In genomic region chr2:72982110-72982785, GRCm38 (mm10) we compare ENCODE assay signal across 30 mouse cellular contexts. TPM values are rescaled to one million over a fixed set of nuclear protein-coding genes. Genes with fewer than 3 reads are reported as not detected.
DNase-seq lines count a peak whose midpoint lies in the region; ATAC-seq and TF ChIP-seq lines count a peak whose summit lies in the region.
"Had no signal": no experiment of that assay in that cellular context is flagged by ENCODE, and none has a peak within 500 bp of the region (broad histone marks: within the 10 kb centered on the region; RNA-seq: fewer than 3 reads in every experiment).

No protein-coding gene starts in this region.

- H3K4me2 ChIP-seq in liver, embryonic 14.5 days (ENCODE audit: low read depth) = peak overlapping the region; percentile 83

- peaks cover 9 to 18% of the 10 kb centered on the region in 2 experiments for H3K4me1 ChIP-seq in ES-E14 (ENCODE audit: control insufficient read depth in 2 of 2, insufficient read depth in 2 of 2, low read length in 2 of 2, poor library complexity in 1 of 2)
- peaks cover 5 to 7% of the 10 kb centered on the region in 2 experiments for H3K4me1 ChIP-seq in liver, embryonic 14.5 days (replicated peaks; ENCODE audit: control insufficient read depth in 2 of 2, insufficient read depth in 2 of 2, low read length in 1 of 2)

- H3K9me3 ChIP-seq in ES-E14 (ENCODE audit: control insufficient read depth, insufficient read depth, low read depth, low read length) = no peaks in the 10 kb centered on the region
- no peaks in the 10 kb centered on the region for H3K9me3 ChIP-seq in liver, embryonic 14.5 days (ENCODE audit: control insufficient read depth, low read length)
- H3K9me3 ChIP-seq: forebrain, embryonic 13.5 days; heart, embryonic 10.5 days; hindbrain, embryonic 12.5 days; limb, embryonic 13.5 days; midbrain, embryonic 12.5 days; neural tube, embryonic 12.5 days had no signal

- DNase-seq in cerebellum, adult 9-10 months = peak; percentile 29
- no peak for DNase-seq in cerebellum, postnatal 25 days
- DNase-seq in 3134 (ENCODE audit: extremely low read depth, insufficient read length, low spot score) (peak; percentile 43), ES-E14 (ENCODE audit: low read depth, low spot score) (no peak)
- no peak for DNase-seq in liver, embryonic 14.5 days (ENCODE audit: low read depth in 3 of 3, low spot score in 3 of 3)
- no peak for DNase-seq in spleen, adult 12 weeks (ENCODE audit: low spot score)
- DNase-seq in urinary bladder, postnatal 25 days (ENCODE audit: low spot score) = no peak
- DNase-seq in thymus, adult 18-20 months = no peak
- DNase-seq: B cell, adult 2 months; cerebellum, adult 8-10 months; gastrocnemius, postnatal 36 days; kidney, adult 8-10 months; kidney, postnatal 25 days; right cerebral cortex, adult 18-20 months; thymus, postnatal 36 days had no signal

- H3K9ac ChIP-seq in ES-E14 (ENCODE audit: insufficient read depth, low read depth, low read length, poor library complexity, severe bottlenecking) = no peak overlapping the region
- no peak overlapping the region for H3K9ac ChIP-seq in liver, embryonic 14.5 days (replicated peaks)
- H3K9ac ChIP-seq: forebrain, embryonic 13.5 days; hindbrain, embryonic 12.5 days; limb, embryonic 13.5 days; midbrain, embryonic 12.5 days; neural tube, embryonic 12.5 days had no signal

- peak overlapping the region; percentile 20; the same call in 1 of the 2 replicates for H3K27ac ChIP-seq in ES-E14 (ENCODE audit: insufficient read depth, low read depth, low read length, poor library complexity, severe bottlenecking)
- H3K27ac ChIP-seq in liver, embryonic 14.5 days = no peak overlapping the region; the same call in 1 of the 2 replicates
- H3K27ac ChIP-seq: heart, embryonic 10.5 days; limb, embryonic 13.5 days; neural tube, embryonic 12.5 days had no signal

- in situ Hi-C loops in ES-E14 (cut with MboI; ENCODE audit: low sequenced_read_pairs in 2 of 2, unreplicated experiment in 2 of 2) = no loop called here

- 85% methylated on average over 7 of the region's 7 CpGs for WGBS in liver, embryonic 14.5 days (ENCODE audit: insufficient replicate concordance)

- H3K27me3 ChIP-seq in liver, embryonic 14.5 days (ENCODE audit: control insufficient read depth, insufficient read depth, low read length) = no peaks in the 10 kb centered on the region
- H3K27me3 ChIP-seq: forebrain, embryonic 13.5 days; hindbrain, embryonic 12.5 days; limb, embryonic 13.5 days; midbrain, embryonic 12.5 days; neural tube, embryonic 12.5 days had no signal

- no peak for TF ChIP-seq EP300 in liver, embryonic 14.5 days (IDR thresholded peaks at IDR 0.05; ENCODE audit: low read depth)

- H3K36me3 ChIP-seq in ES-E14 (ENCODE audit: control insufficient read depth, insufficient read depth, low read length, poor library complexity, severe bottlenecking) = no peaks in the 10 kb centered on the region
- H3K36me3 ChIP-seq in liver, embryonic 14.5 days (replicated peaks; ENCODE audit: control insufficient read depth, insufficient read depth, low read depth) = no peaks in the 10 kb centered on the region
- H3K36me3 ChIP-seq: heart, embryonic 10.5 days; hindbrain, embryonic 12.5 days; limb, embryonic 13.5 days; midbrain, embryonic 12.5 days; neural tube, embryonic 12.5 days had no signal

- no peak overlapping the region for H3K4me3 ChIP-seq in ES-E14 (ENCODE audit: insufficient read depth in 1 of 2, low read depth in 1 of 2, low read length in 2 of 2, poor library complexity in 1 of 2, severe bottlenecking in 1 of 2)
- H3K4me3 ChIP-seq in liver, embryonic 14.5 days (ENCODE audit: insufficient read depth in 1 of 2, low read depth in 2 of 2, low read length in 2 of 2) = no peak overlapping the region
- H3K4me3 ChIP-seq: heart, embryonic 10.5 days; hindbrain, embryonic 12.5 days; limb, embryonic 13.5 days; midbrain, embryonic 12.5 days; neural tube, embryonic 12.5 days had no signal

- ATAC-seq in liver, embryonic 14.5 days (ENCODE audit: insufficient read depth) = no peak
- ATAC-seq: forebrain, embryonic 13.5 days had no signal

- TF ChIP-seq CTCF in liver, embryonic 14.5 days (IDR thresholded peaks at IDR 0.05; ENCODE audit: low read depth) = no peak

TF ChIP-seq in ES-E14, 5 proteins besides CTCF, POLR2A, EP300 and RAD21:
- TF ChIP-seq CHD2 (IDR thresholded peaks at IDR 0.05; ENCODE audit: low read depth, low read length) (no peak), ZC3H11A (IDR thresholded peaks at IDR 0.05; ENCODE audit: borderline replicate concordance, low read depth, low read length) (no peak), ZNF384 (IDR thresholded peaks at IDR 0.05; ENCODE audit: low read depth, low read length) (peak; percentile 68; the same call in 1 of the 2 replicates), HCFC1 (IDR thresholded peaks at IDR 0.05; ENCODE audit: borderline replicate concordance, insufficient read depth, low read length) (no peak), MAFK (IDR thresholded peaks at IDR 0.05; ENCODE audit: insufficient read depth, low read depth, low read length) (peak; percentile 47; the same call in 1 of the 2 replicates)

RNA-seq across cellular contexts. Expression of gene Sp3, which starts 2.0 kb away (rescaled TPM):
- total RNA-seq in ES-E14 (2012; rRNA removed) = 52.8 and 60.6 TPM in 2 replicates
- polyA plus RNA-seq in liver, embryonic 14.5 days (2012; rRNA removed) = 13.1 and 19.0 TPM in 2 replicates
- polyA plus RNA-seq in liver, embryonic 14.5 days (2014; fragmentation: Nextera tagmentation; extraction: Ambion mirVana) = 35.0 and 36.2 TPM in 2 replicates

RNA-seq across cellular contexts. Expression of gene Gm11084, which starts 4.3 kb away (rescaled TPM):
- not detected in 2 replicates for total RNA-seq in ES-E14 (2012; rRNA removed)
- polyA plus RNA-seq in liver, embryonic 14.5 days (2012; rRNA removed) = not detected in 2 replicates
- polyA plus RNA-seq in liver, embryonic 14.5 days (2014; fragmentation: Nextera tagmentation; extraction: Ambion mirVana) = not detected in 2 replicates
- total RNA-seq: gastrocnemius, postnatal 36 days; layer of hippocampus, postnatal 10 days had no signal
- polyA plus RNA-seq: cortical plate, adult 2 months; embryonic facial prominence, embryonic 11.5 days; erythroblast, embryonic 14.5 days; forebrain, embryonic 13.5 days; heart, embryonic 10.5 days; heart, postnatal 0 days; hindbrain, embryonic 12.5 days; intestine, embryonic 14.5 days; limb, embryonic 13.5 days; lung, embryonic 16.5 days; midbrain, embryonic 12.5 days; neural tube, embryonic 12.5 days; small intestine, adult 2 months; testis, adult 2 months had no signal

Comparison
In these comparisons a context has a peak if more than half of its experiments do, and no peak if none do; other contexts are left out.
1. DNase-seq: peak in cerebellum, adult 9-10 months (single experiment) and 3134 (single experiment); none in cerebellum, postnatal 25 days (0 of 2), ES-E14 (single experiment), liver, embryonic 14.5 days (0 of 3), spleen, adult 12 weeks (single experiment), urinary bladder, postnatal 25 days (single experiment) and thymus, adult 18-20 months (0 of 2).